In genomic region chr2:170120139-170121027, GRCm38 (mm10) we compare ENCODE assay signal across 16 mouse cellular contexts. TPM values are rescaled to one million over a fixed set of nuclear protein-coding genes. Genes with fewer than 3 reads are reported as not detected.
A peak's percentile ranks its signal among the peaks of the same experiment; 100 is the strongest.
DNase-seq lines count a peak whose midpoint lies in the region; ATAC-seq and TF ChIP-seq lines count a peak whose summit lies in the region.
"Had no signal": no experiment of that assay in that cellular context is flagged by ENCODE, and none has a peak within 500 bp of the region (broad histone marks: within the 10 kb centered on the region; RNA-seq: fewer than 3 reads in every experiment).

No protein-coding gene starts in this region.

- no peak overlapping the region for H3K4me3 ChIP-seq in limb, embryonic 13.5 days
- no peak overlapping the region for H3K4me3 ChIP-seq in limb, embryonic 10.5 days
- H3K4me3 ChIP-seq in G1E (ENCODE audit: low read depth, low read length) = peak overlapping the region; percentile 34; the same call in 1 of the 2 replicates
- no peak overlapping the region for H3K4me3 ChIP-seq in stomach, postnatal 0 days (ENCODE audit: low read depth, low read length)
- H3K4me3 ChIP-seq: embryonic facial prominence, embryonic 13.5 days; forebrain, embryonic 10.5 days; midbrain, embryonic 12.5 days had no signal

- TF ChIP-seq EP300 in stomach, postnatal 0 days (optimal IDR thresholded peaks at IDR 0.05) = no peak

- H3K36me3 ChIP-seq in limb, embryonic 13.5 days = peaks cover 58% of the 10 kb centered on the region
- peaks cover 82% of the 10 kb centered on the region for H3K36me3 ChIP-seq in limb, embryonic 10.5 days
- peaks cover 97% of the 10 kb centered on the region for H3K36me3 ChIP-seq in G1E (replicated peaks)
- H3K36me3 ChIP-seq in stomach, postnatal 0 days (ENCODE audit: control insufficient read depth, insufficient read depth, low read length) = peaks cover 22% of the 10 kb centered on the region

- WGBS in limb, embryonic 13.5 days = 88% methylated on average over 19 of the region's 19 CpGs
- WGBS in limb, embryonic 10.5 days = 93% methylated on average over 19 of the region's 19 CpGs
- 81% methylated on average over 19 of the region's 19 CpGs for WGBS in stomach, postnatal 0 days

- no peak for DNase-seq in limb, embryonic 10.5 days (ENCODE audit: low spot score)
- no peak for DNase-seq in G1E (ENCODE audit: low spot score)
- DNase-seq in adrenal gland, postnatal 14 days = peak; percentile 81
- no peak for DNase-seq in stomach, postnatal 0 days (ENCODE audit: low spot score)
- no peak for DNase-seq in c-Kit-positive CD71-positive TER-119-positive erythroid progenitor cells, embryonic 14.5 days (ENCODE audit: low spot score)
- DNase-seq in layer of hippocampus, adult 11-12 months (ENCODE audit: low spot score) = no peak
- DNase-seq: cerebellum, adult 11-12 months; kidney, adult 8-10 months; kidney, postnatal 36 days; liver; lung, embryonic 14.5 days; thymus, adult 2 months had no signal

- H3K27ac ChIP-seq in limb, embryonic 13.5 days = no peak overlapping the region
- H3K27ac ChIP-seq in limb, embryonic 10.5 days = no peak overlapping the region
- 0 out of 2 replicates have a peak overlapping the region, but pooled peaks have one; percentile 13 for H3K27ac ChIP-seq in stomach, postnatal 0 days (replicated peaks)
- H3K27ac ChIP-seq: embryonic facial prominence, embryonic 13.5 days; forebrain, embryonic 10.5 days; midbrain, embryonic 12.5 days had no signal

- no peak for ATAC-seq in limb, embryonic 13.5 days (ENCODE audit: low FRiP score, low read depth)
- no peak for ATAC-seq in G1E (ENCODE audit: extremely low read depth, insufficient number of reproducible peaks, low FRiP score, poor library complexity, severe bottlenecking)
- ATAC-seq in stomach, postnatal 0 days (ENCODE audit: low FRiP score, low TSS enrichment) = no peak; the same call in 1 of the 2 replicates

- H3K4me1 ChIP-seq in limb, embryonic 13.5 days = peaks cover 21% of the 10 kb centered on the region
- peaks cover 19% of the 10 kb centered on the region for H3K4me1 ChIP-seq in limb, embryonic 10.5 days
- peaks cover 88% of the 10 kb centered on the region for H3K4me1 ChIP-seq in G1E (ENCODE audit: insufficient read depth, low read depth, low read length)
- H3K4me1 ChIP-seq in stomach, postnatal 0 days (replicated peaks; ENCODE audit: control insufficient read depth, insufficient read depth) = no peaks in the 10 kb centered on the region

- TF ChIP-seq CTCF in G1E (IDR thresholded peaks at IDR 0.05; ENCODE audit: low read depth, low read length) = no peak
- no peak for TF ChIP-seq CTCF in stomach, postnatal 0 days (IDR thresholded peaks at IDR 0.05; ENCODE audit: low read depth)

- peak overlapping the region; percentile 43; the same call in 1 of the 2 replicates for H3K9ac ChIP-seq in limb, embryonic 13.5 days
- no peak overlapping the region for H3K9ac ChIP-seq in stomach, postnatal 0 days (ENCODE audit: low read length)
- H3K9ac ChIP-seq: embryonic facial prominence, embryonic 13.5 days; lung, embryonic 14.5 days; midbrain, embryonic 12.5 days had no signal

- no peaks in the 10 kb centered on the region for H3K9me3 ChIP-seq in limb, embryonic 13.5 days
- no peaks in the 10 kb centered on the region for H3K9me3 ChIP-seq in limb, embryonic 10.5 days (replicated peaks)
- no peaks in the 10 kb centered on the region for H3K9me3 ChIP-seq in G1E (replicated peaks)
- no peaks in the 10 kb centered on the region for H3K9me3 ChIP-seq in stomach, postnatal 0 days (ENCODE audit: control insufficient read depth, low read length)
- H3K9me3 ChIP-seq: embryonic facial prominence, embryonic 13.5 days; forebrain, embryonic 10.5 days; midbrain, embryonic 12.5 days had no signal

- no peak overlapping the region for H3K4me2 ChIP-seq in limb, embryonic 13.5 days (replicated peaks)
- no peak overlapping the region for H3K4me2 ChIP-seq in stomach, postnatal 0 days (replicated peaks; ENCODE audit: low read depth)
- H3K4me2 ChIP-seq: embryonic facial prominence, embryonic 13.5 days; lung, embryonic 14.5 days; midbrain, embryonic 12.5 days had no signal

- H3K27me3 ChIP-seq in limb, embryonic 13.5 days = no peaks in the 10 kb centered on the region
- H3K27me3 ChIP-seq in limb, embryonic 10.5 days (ENCODE audit: low read depth, poor library complexity, severe bottlenecking) = no peaks in the 10 kb centered on the region
- no peaks in the 10 kb centered on the region for H3K27me3 ChIP-seq in G1E (ENCODE audit: insufficient read depth, low read length)
- no peaks in the 10 kb centered on the region for H3K27me3 ChIP-seq in stomach, postnatal 0 days (ENCODE audit: control insufficient read depth, insufficient read depth, low read length)
- H3K27me3 ChIP-seq: embryonic facial prominence, embryonic 13.5 days; midbrain, embryonic 12.5 days had no signal

RNA-seq across cellular contexts. Expression of gene Zfp217, which starts 27.5 kb away (rescaled TPM):
- 4.5 and 4.6 TPM in 2 replicates for polyA plus RNA-seq in limb, embryonic 13.5 days (2015; fragmentation: Nextera tagmentation; extraction: Ambion mirVana)
- 3.9 and 4.1 TPM in 2 replicates for polyA plus RNA-seq in limb, embryonic 10.5 days (2016; fragmentation: Nextera tagmentation; extraction: Ambion mirVana)
- total RNA-seq in G1E (2014; fragmentation: Nextera tagmentation) = 46.0 and 65.0 TPM in 2 replicates
- total RNA-seq in G1E (2017) = 46.1 and 46.2 TPM in 2 replicates
- polyA plus RNA-seq in G1E (2012) = 18.7 and 22.0 TPM in 2 replicates
- total RNA-seq in adrenal gland, postnatal 14 days (2021) = 28.6 and 32.6 TPM in 2 replicates
- 1.5 and 1.7 TPM in 2 replicates for polyA plus RNA-seq in stomach, postnatal 0 days (2015; fragmentation: Nextera tagmentation; extraction: Ambion mirVana)
